Mouse (Mus musculus) erythroblast, embryonic 14.5 days (primary cell): Measurements from ENCODE around the gene Syn3. TPM values are rescaled to one million over a fixed set of nuclear protein-coding genes. Genes with fewer than 3 reads are reported as not detected.

Experiments
- H3K27me3 ChIP-seq: 2 replicates; pipeline ENCODE4 v1.6.1; 2012; ENCODE audit warnings: inconsistent platforms; ENCODE audit not compliant: control insufficient read depth
- H3K36me3 ChIP-seq: 2 replicates; pipeline ENCODE4 v1.6.1; 2012; ENCODE audit warnings: mild to moderate bottlenecking, inconsistent platforms; ENCODE audit not compliant: control insufficient read depth
- H3K4me1 ChIP-seq: 2 replicates; pipeline ENCODE4 v1.6.1; 2012; ENCODE audit warnings: inconsistent platforms; ENCODE audit not compliant: control insufficient read depth
- H3K4me3 ChIP-seq: replicated peaks from 2 replicates; pipeline ENCODE3; 2012; ENCODE audit warnings: moderate library complexity, mild to moderate bottlenecking, inconsistent platforms
- H3K9me3 ChIP-seq: 2 replicates; pipeline ENCODE4 v1.6.1; 2012; ENCODE audit warnings: low read length, inconsistent platforms, mixed read lengths; ENCODE audit not compliant: control insufficient read depth
- GATA1 ChIP-seq: IDR thresholded peaks from 2 replicates; pipeline ENCODE4 v1.6.1; 2012; ENCODE audit warnings: low read length, inconsistent platforms, mixed read lengths
- TAL1 ChIP-seq: IDR thresholded peaks from 3 replicates; pipeline ENCODE4 v1.6.1; 2012; ENCODE audit warnings: low read length, inconsistent platforms, mixed read lengths
- polyA plus RNA-seq: library from polyadenylated mRNA; stranded (reverse); fragments of >175 nt; gene quantifications from 2 replicates; pipeline ENCODE4 v1.2.3, GENCODE M21; 2012

The Syn3 gene
- polyA plus RNA-seq, 1 experiment = not detected

DNA sequence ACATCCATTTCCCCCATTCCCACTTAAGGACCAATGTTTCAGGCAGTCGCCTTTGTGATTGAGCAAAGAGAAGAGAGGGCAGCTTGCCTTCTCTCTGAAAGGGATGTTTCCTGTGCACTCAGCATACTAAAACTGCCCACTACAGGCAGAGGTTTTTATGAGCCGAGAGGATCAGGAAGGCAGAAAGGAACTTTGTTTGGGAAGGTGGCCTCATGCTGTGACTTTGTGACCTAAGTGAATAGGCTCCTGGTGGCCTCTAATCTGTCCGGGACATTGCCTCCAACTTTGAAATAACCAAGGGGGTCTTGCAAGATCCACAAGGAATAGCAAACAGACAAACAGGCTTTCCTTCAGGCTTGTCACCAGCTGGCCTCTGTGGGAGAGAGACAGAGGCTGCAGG lies 179.2 kb downstream of the Syn3 start:
- no peaks in the 10 kb centered on the region for H3K4me1 ChIP-seq
- H3K27me3 ChIP-seq = no peaks in the 10 kb centered on the region; the same call in 1 of the 2 replicates
- no peaks in the 10 kb centered on the region for H3K9me3 ChIP-seq
- TF ChIP-seq GATA1 (no peak), TAL1 (no peak)
- H3K36me3 ChIP-seq = no peaks in the 10 kb centered on the region
- no peak overlapping the region for H3K4me3 ChIP-seq

DNA sequence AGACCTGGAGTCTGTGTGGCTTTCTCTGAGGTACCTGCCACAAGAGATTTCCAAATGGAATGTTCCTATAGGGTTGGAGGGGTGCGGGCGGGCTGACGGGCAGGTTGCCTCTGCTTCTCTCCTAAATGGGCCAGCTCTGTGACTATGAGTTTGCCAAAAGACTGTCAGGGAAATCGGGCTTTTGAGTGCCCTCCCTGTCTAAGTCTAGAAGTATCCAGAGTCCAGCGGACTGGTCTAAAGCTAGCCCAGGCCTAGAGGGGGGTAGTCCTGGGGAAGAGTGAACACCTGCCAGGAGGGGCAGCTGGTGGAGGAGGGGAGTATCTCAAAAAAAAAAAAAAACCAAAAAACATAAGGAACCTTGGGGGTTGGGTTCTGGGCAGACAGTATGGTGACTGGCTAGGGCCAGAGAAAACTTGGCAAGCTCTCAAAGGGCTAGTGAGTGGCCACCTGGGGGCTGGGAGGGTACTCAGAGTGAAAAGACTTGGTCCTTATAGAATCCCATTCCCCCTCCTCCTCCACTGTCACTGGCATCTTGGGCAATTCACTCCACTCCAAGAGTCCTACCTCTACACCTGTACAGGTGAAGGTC lies 180.1 kb downstream of the Syn3 start:
- Histone ChIP-seq H3K4me1 (no peaks in the 10 kb centered on the region), H3K9me3 (no peaks in the 10 kb centered on the region), H3K4me3 (no peak overlapping the region), H3K27me3 (no peaks in the 10 kb centered on the region; the same call in 1 of the 2 replicates), H3K36me3 (no peaks in the 10 kb centered on the region)
- TF ChIP-seq TAL1 = no peak
- no peak for TF ChIP-seq GATA1

DNA sequence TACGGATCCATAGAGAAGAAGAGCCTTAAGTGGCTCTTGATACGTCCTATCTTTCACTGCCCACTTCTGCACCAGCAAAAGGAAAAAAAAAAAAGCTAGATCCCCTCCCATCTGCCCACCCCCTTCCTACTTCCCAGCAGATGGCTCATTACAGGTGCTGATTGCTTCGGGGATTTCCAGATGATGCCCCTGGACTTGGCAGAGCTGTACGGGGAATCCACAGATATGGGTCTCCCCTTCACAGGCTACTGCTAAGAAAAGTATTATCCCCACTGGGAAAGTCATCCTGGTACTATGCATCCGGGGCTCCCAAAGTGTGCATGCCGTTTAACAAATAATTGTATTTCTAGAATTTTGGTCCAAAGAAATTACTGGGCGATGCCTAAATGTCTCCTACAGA lies 181.1 kb downstream of the Syn3 start:
- TF ChIP-seq GATA1 = no peak
- TF ChIP-seq TAL1 = no peak
- Histone ChIP-seq H3K4me3 (no peak overlapping the region), H3K9me3 (no peaks in the 10 kb centered on the region), H3K4me1 (no peaks in the 10 kb centered on the region), H3K36me3 (no peaks in the 10 kb centered on the region), H3K27me3 (no peaks in the 10 kb centered on the region; the same call in 1 of the 2 replicates)

DNA sequence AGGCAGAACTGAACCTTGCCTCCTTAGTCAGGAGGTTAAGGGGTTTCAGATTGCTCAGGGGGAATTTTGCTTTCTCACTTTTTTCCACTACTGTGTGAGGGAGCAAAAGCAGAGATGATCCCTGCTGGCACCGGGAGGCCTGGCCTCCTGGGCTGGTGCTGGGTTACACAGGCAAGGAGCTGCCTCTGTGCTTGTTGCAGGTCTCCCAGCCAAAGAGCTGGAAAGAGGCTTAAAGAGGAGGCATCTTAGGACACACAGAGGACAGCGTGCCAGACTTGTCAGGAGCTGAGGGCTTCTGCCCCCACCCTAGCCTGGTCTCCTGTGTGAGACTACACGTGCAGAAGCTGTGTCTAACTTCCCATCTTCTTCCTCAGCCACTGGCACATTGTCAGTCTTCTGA lies 183.2 kb downstream of the Syn3 start:
- no peaks in the 10 kb centered on the region for H3K36me3 ChIP-seq
- TF ChIP-seq GATA1 = no peak
- H3K4me3 ChIP-seq = no peak overlapping the region
- no peaks in the 10 kb centered on the region for H3K9me3 ChIP-seq
- no peaks in the 10 kb centered on the region for H3K27me3 ChIP-seq
- no peaks in the 10 kb centered on the region for H3K4me1 ChIP-seq

DNA sequence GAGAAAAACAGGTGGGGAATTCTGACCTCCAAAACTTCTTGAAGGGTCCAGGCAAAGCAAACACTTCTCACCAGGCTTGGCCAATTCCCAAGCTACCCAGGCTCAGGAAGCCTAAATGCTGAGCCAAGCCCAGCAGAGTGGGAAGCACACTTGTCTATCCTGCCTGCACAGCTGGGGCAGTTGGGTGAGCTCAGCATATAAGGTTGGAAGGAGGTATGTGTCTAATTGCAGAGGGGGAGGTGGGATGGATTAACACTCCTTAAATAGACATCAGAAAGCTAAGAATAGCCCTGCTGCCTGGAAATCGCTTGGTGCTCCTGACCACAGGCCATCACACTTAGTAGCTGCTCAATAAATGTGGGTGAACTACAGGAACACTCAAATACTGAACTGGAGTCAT lies 185.2 kb downstream of the Syn3 start:
- Histone ChIP-seq H3K4me1 (no peaks in the 10 kb centered on the region), H3K9me3 (no peaks in the 10 kb centered on the region), H3K27me3 (no peaks in the 10 kb centered on the region), H3K36me3 (no peaks in the 10 kb centered on the region), H3K4me3 (no peak overlapping the region)
- TF ChIP-seq GATA1 (no peak), TAL1 (no peak)

DNA sequence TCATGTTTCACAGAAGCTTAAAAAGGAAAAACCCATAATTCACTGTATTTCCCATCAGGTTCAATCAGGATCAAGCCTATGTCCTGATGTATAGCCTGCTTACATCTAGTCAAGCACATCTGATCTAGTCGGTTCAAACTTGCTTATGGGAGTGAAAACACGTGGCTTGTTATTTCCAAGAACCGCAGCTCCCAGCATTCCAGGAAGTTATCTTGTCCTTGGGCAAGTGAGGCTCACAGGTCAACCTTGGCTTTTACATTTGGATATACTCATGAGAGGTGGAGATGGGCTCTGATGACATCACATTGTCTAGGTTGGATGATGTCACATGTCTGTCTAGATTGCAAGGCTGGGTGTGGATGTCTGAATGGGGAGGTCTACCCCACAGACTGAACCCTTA lies 185.7 kb downstream of the Syn3 start:
- H3K4me1 ChIP-seq = no peaks in the 10 kb centered on the region
- H3K36me3 ChIP-seq = no peaks in the 10 kb centered on the region
- H3K27me3 ChIP-seq = no peaks in the 10 kb centered on the region
- H3K4me3 ChIP-seq = no peak overlapping the region
- H3K9me3 ChIP-seq = no peaks in the 10 kb centered on the region
- TF ChIP-seq GATA1 (no peak), TAL1 (no peak)

DNA sequence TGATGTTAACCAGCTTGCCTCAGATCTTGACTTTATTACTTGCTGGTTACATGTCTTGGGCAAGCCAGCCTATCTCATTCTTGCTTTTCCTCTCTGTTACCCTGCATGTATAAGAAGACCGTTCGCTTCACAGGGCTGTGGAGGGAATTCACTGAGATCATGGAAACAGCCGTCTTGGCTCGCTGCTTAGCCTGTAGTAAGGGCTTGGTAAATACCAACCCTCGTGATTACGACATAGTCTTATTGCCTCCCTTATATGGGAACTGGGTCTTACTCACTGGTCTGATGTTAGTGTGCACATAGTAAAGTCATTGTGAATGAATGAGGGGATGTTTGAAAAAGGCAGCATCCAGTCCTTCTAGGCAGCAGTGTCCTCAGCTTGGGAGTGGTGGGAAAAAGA lies 188.2 kb downstream of the Syn3 start:
- Histone ChIP-seq H3K4me3 (no peak overlapping the region), H3K9me3 (no peaks in the 10 kb centered on the region), H3K4me1 (no peaks in the 10 kb centered on the region), H3K36me3 (no peaks in the 10 kb centered on the region), H3K27me3 (no peaks in the 10 kb centered on the region)
- TF ChIP-seq TAL1 = no peak
- TF ChIP-seq GATA1 = no peak

DNA sequence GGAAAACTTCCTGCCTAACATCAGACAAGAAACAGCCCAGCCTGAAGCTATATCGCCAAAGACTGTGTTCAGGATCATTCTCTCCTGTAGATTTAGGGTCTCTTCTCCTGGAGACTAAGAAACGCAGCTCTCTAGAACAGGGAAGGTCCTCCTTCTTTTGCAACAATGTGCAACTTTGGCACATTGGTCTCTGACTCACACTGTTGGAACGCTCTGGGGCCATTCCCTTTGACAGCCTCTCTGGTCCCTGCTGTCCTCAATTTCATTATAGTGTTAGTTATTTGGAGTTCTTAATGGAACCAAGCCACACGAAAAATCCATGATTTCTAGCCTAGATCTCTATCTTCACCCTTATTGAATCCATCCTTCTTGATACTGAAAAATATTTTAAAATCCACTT lies 191.5 kb downstream of the Syn3 start:
- Histone ChIP-seq H3K9me3 (no peaks in the 10 kb centered on the region), H3K4me3 (no peak overlapping the region), H3K36me3 (no peaks in the 10 kb centered on the region), H3K4me1 (peaks cover 16% of the 10 kb centered on the region), H3K27me3 (peaks cover 3% of the 10 kb centered on the region)
- TF ChIP-seq GATA1 (no peak), TAL1 (no peak)

DNA sequence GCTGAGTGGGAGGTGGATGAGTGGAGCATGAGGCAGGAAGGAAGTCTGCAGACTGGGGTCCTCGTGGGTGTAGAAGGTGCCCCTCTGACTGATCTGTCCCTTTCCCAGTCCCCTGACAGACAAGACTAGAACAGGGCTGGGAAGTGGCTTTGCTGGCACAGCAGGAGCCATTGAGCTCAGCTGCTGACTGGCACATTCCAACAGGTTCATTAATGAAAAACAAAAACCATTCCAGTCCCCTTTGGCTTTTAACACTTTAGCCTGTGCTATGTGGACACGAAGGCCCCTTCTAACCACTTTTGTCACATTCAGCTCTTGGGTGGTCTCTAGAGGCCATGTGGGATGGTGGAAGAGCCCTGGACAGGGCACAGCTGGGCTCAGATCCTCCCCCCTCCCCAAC lies 194.1 kb downstream of the Syn3 start:
- H3K4me1 ChIP-seq = peaks cover 30% of the 10 kb centered on the region
- TF ChIP-seq TAL1 (no peak), GATA1 (no peak)
- H3K27me3 ChIP-seq = peaks cover 29% of the 10 kb centered on the region
- peaks cover 2% of the 10 kb centered on the region; the same call in 1 of the 2 replicates for H3K9me3 ChIP-seq
- no peak overlapping the region for H3K4me3 ChIP-seq
- no peaks in the 10 kb centered on the region for H3K36me3 ChIP-seq

DNA sequence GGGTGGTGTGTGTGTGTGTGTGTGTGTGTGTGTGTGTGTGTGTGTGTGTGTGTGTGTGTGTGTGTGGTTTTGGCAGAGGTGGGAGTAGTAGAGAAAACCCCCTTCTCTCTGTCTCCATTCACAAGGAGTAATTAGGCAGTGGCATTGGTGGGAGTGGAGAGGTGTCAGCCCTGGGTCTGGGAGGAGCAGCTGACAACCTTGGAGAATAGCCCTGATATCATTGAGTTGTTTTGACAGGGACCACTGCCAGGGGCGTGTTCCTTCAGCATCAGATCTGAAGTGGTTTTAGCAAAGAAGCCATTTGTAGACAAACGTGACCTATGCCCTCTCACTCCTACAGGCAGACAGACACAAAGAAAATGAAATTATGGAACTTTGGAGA lies 195.2 kb downstream of the Syn3 start:
- H3K36me3 ChIP-seq = no peaks in the 10 kb centered on the region
- peaks cover 30% of the 10 kb centered on the region for H3K4me1 ChIP-seq
- peaks cover 2% of the 10 kb centered on the region; the same call in 1 of the 2 replicates for H3K9me3 ChIP-seq
- peaks cover 40% of the 10 kb centered on the region for H3K27me3 ChIP-seq
- no peak overlapping the region for H3K4me3 ChIP-seq
- TF ChIP-seq GATA1 (no peak), TAL1 (no peak)
